Mouse (Mus musculus): ENCODE measurements around the gene Crisp2. TPM values are rescaled to one million over a fixed set of nuclear protein-coding genes. Genes with fewer than 3 reads are reported as not detected.

Gene Crisp2
- polyA plus RNA-seq (2016; fragmentation: Nextera tagmentation; extraction: Ambion mirVana) = not detected in 2 replicates

GRCm38 (mm10) chr17:40806953-40807572 lies at the start of gene Crisp2:
Crisp2 (minus strand) TSS chr17:40807003.
- H3K36me3 ChIP-seq = no peaks in the 10 kb centered on the region
- H3K27ac ChIP-seq = no peak within 1 kb of the TSS
- no peak within 1 kb of the TSS for H3K4me3 ChIP-seq
- no peak within 1 kb of the TSS for H3K9ac ChIP-seq
- no peaks in the 10 kb centered on the region for H3K27me3 ChIP-seq (replicated peaks)
- no peaks in the 10 kb centered on the region for H3K9me3 ChIP-seq
- ATAC-seq (ENCODE audit: low FRiP score, low read depth) = no peak
- H3K4me2 ChIP-seq (replicated peaks) = no peak within 1 kb of the TSS
- H3K4me1 ChIP-seq = no peaks in the 10 kb centered on the region
- 79% methylated on average over 2 of the region's 2 CpGs for WGBS

- Histone ChIP-seq H3K4me1 (no peaks in the 10 kb centered on the region), H3K36me3 (no peaks in the 10 kb centered on the region), H3K4me3 (no peak overlapping the region), H3K27me3 (replicated peaks) (no peaks in the 10 kb centered on the region), H3K4me2 (replicated peaks) (no peak overlapping the region), H3K27ac (no peak overlapping the region), H3K9ac (no peak overlapping the region), H3K9me3 (no peaks in the 10 kb centered on the region)
- ATAC-seq (ENCODE audit: low FRiP score, low read depth) = no peak
These were observed 48.3 kb upstream of the Crisp2 start for GRCm38 (mm10) chr17:40855065-40855464.

- Histone ChIP-seq H3K4me3 (no peak overlapping the region), H3K27me3 (replicated peaks) (no peaks in the 10 kb centered on the region), H3K4me2 (replicated peaks) (no peak overlapping the region), H3K9ac (no peak overlapping the region), H3K27ac (no peak overlapping the region), H3K4me1 (no peaks in the 10 kb centered on the region), H3K36me3 (no peaks in the 10 kb centered on the region), H3K9me3 (no peaks in the 10 kb centered on the region)
- ATAC-seq (ENCODE audit: low FRiP score, low read depth) = no peak
These were observed 30.5 kb upstream of the Crisp2 start for GRCm38 (mm10) chr17:40837308-40837707.

- ATAC-seq (ENCODE audit: low FRiP score, low read depth) = no peak
- no peaks in the 10 kb centered on the region for H3K36me3 ChIP-seq
- H3K4me3 ChIP-seq = no peak overlapping the region
- H3K27ac ChIP-seq = no peak overlapping the region
- WGBS = 69% methylated on average over 2 of the region's 2 CpGs
- no peaks in the 10 kb centered on the region for H3K27me3 ChIP-seq (replicated peaks)
- H3K9me3 ChIP-seq = no peaks in the 10 kb centered on the region
- no peaks in the 10 kb centered on the region for H3K4me1 ChIP-seq
- no peak overlapping the region for H3K9ac ChIP-seq
- H3K4me2 ChIP-seq (replicated peaks) = no peak overlapping the region
These were observed 25.1 kb upstream of the Crisp2 start for GRCm38 (mm10) chr17:40831870-40832269.

GRCm38 (mm10) chr17:40824549-40824948 lies 17.7 kb upstream of the Crisp2 start:
- Histone ChIP-seq H3K9me3 (no peaks in the 10 kb centered on the region), H3K4me1 (no peaks in the 10 kb centered on the region), H3K4me3 (no peak overlapping the region), H3K36me3 (no peaks in the 10 kb centered on the region), H3K9ac (no peak overlapping the region), H3K27ac (no peak overlapping the region), H3K4me2 (replicated peaks) (no peak overlapping the region), H3K27me3 (replicated peaks) (no peaks in the 10 kb centered on the region)
- no peak for ATAC-seq (ENCODE audit: low FRiP score, low read depth)
- WGBS = 55% methylated on average over 8 of the region's 8 CpGs

- H3K27ac ChIP-seq = no peak overlapping the region
- H3K4me1 ChIP-seq = no peaks in the 10 kb centered on the region
- no peak overlapping the region for H3K9ac ChIP-seq
- H3K36me3 ChIP-seq = no peaks in the 10 kb centered on the region
- no peak overlapping the region for H3K4me3 ChIP-seq
- H3K4me2 ChIP-seq (replicated peaks) = no peak overlapping the region
- H3K27me3 ChIP-seq (replicated peaks) = no peaks in the 10 kb centered on the region
- no peak for ATAC-seq (ENCODE audit: low FRiP score, low read depth)
- WGBS = 34% methylated on average over 4 of the region's 4 CpGs
- H3K9me3 ChIP-seq = no peaks in the 10 kb centered on the region
These were observed 17.0 kb upstream of the Crisp2 start for GRCm38 (mm10) chr17:40823817-40824216.

- H3K9ac ChIP-seq = no peak overlapping the region
- H3K9me3 ChIP-seq = no peaks in the 10 kb centered on the region
- H3K4me3 ChIP-seq = no peak overlapping the region
- H3K36me3 ChIP-seq = no peaks in the 10 kb centered on the region
- H3K27me3 ChIP-seq (replicated peaks) = no peaks in the 10 kb centered on the region
- H3K4me1 ChIP-seq = no peaks in the 10 kb centered on the region
- WGBS = 83% methylated on average over 9 of the region's 9 CpGs
- H3K27ac ChIP-seq = no peak overlapping the region
- ATAC-seq (ENCODE audit: low FRiP score, low read depth) = no peak
- no peak overlapping the region for H3K4me2 ChIP-seq (replicated peaks)
These were observed 14.7 kb upstream of the Crisp2 start for GRCm38 (mm10) chr17:40821477-40821876.

- H3K27me3 ChIP-seq (replicated peaks) = no peaks in the 10 kb centered on the region
- WGBS = 75% methylated on average over 4 of the region's 4 CpGs
- no peak for ATAC-seq (ENCODE audit: low FRiP score, low read depth)
- H3K36me3 ChIP-seq = no peaks in the 10 kb centered on the region
- no peak overlapping the region for H3K9ac ChIP-seq
- H3K9me3 ChIP-seq = no peaks in the 10 kb centered on the region
- no peak overlapping the region for H3K27ac ChIP-seq
- H3K4me1 ChIP-seq = no peaks in the 10 kb centered on the region
- no peak overlapping the region for H3K4me2 ChIP-seq (replicated peaks)
- no peak overlapping the region for H3K4me3 ChIP-seq
These were observed 10.6 kb upstream of the Crisp2 start for GRCm38 (mm10) chr17:40817340-40817943.

- Histone ChIP-seq H3K27me3 (replicated peaks) (no peaks in the 10 kb centered on the region), H3K4me1 (no peaks in the 10 kb centered on the region), H3K4me3 (no peak overlapping the region), H3K27ac (no peak overlapping the region), H3K36me3 (no peaks in the 10 kb centered on the region), H3K4me2 (replicated peaks) (no peak overlapping the region), H3K9me3 (no peaks in the 10 kb centered on the region), H3K9ac (no peak overlapping the region)
- ATAC-seq (ENCODE audit: low FRiP score, low read depth) = no peak
- 80% methylated on average over 2 of the region's 2 CpGs for WGBS
These were observed 5.5 kb upstream of the Crisp2 start for GRCm38 (mm10) chr17:40812259-40812658.

- Histone ChIP-seq H3K4me1 (no peaks in the 10 kb centered on the region), H3K9ac (no peak overlapping the region), H3K27ac (no peak overlapping the region), H3K9me3 (no peaks in the 10 kb centered on the region), H3K4me3 (no peak overlapping the region), H3K27me3 (replicated peaks) (no peaks in the 10 kb centered on the region), H3K36me3 (no peaks in the 10 kb centered on the region), H3K4me2 (replicated peaks) (no peak overlapping the region)
- no peak for ATAC-seq (ENCODE audit: low FRiP score, low read depth)
- WGBS = 90% methylated on average over 1 of the region's 1 CpGs
These were observed 4.8 kb upstream of the Crisp2 start for GRCm38 (mm10) chr17:40811560-40811959.

GRCm38 (mm10) chr17:40810934-40811333 lies 4.1 kb upstream of the Crisp2 start, which contains the start of gene Rhag:
Rhag (plus strand) TSS chr17:40811126.
- WGBS = 63% methylated on average over 1 of the region's 1 CpGs
- Histone ChIP-seq H3K27me3 (replicated peaks) (no peaks in the 10 kb centered on the region), H3K36me3 (no peaks in the 10 kb centered on the region), H3K9me3 (no peaks in the 10 kb centered on the region), H3K9ac (no peak within 1 kb of the TSS), H3K27ac (no peak within 1 kb of the TSS), H3K4me1 (no peaks in the 10 kb centered on the region), H3K4me3 (no peak within 1 kb of the TSS), H3K4me2 (replicated peaks) (no peak within 1 kb of the TSS)
- ATAC-seq (ENCODE audit: low FRiP score, low read depth) = no peak

GRCm38 (mm10) chr17:40808071-40808470 lies 1.3 kb upstream of the Crisp2 start:
- Histone ChIP-seq H3K4me3 (no peak overlapping the region), H3K36me3 (no peaks in the 10 kb centered on the region), H3K4me2 (replicated peaks) (no peak overlapping the region), H3K27me3 (replicated peaks) (no peaks in the 10 kb centered on the region), H3K9ac (no peak overlapping the region), H3K9me3 (no peaks in the 10 kb centered on the region), H3K4me1 (no peaks in the 10 kb centered on the region), H3K27ac (no peak overlapping the region)
- no peak for ATAC-seq (ENCODE audit: low FRiP score, low read depth)

GRCm38 (mm10) chr17:40806550-40806949 lies 253 bp downstream of the Crisp2 start:
- no peaks in the 10 kb centered on the region for H3K4me1 ChIP-seq
- no peak overlapping the region for H3K27ac ChIP-seq
- no peak overlapping the region for H3K4me2 ChIP-seq (replicated peaks)
- H3K27me3 ChIP-seq (replicated peaks) = no peaks in the 10 kb centered on the region
- no peak for ATAC-seq (ENCODE audit: low FRiP score, low read depth)
- no peak overlapping the region for H3K9ac ChIP-seq
- WGBS = 78% methylated on average over 3 of the region's 3 CpGs
- no peak overlapping the region for H3K4me3 ChIP-seq
- no peaks in the 10 kb centered on the region for H3K36me3 ChIP-seq
- H3K9me3 ChIP-seq = no peaks in the 10 kb centered on the region
